Mouse (Mus musculus) heart, embryonic 12.5 days (tissue): Measurements from ENCODE around the gene Cryl1. TPM values are rescaled to one million over a fixed set of nuclear protein-coding genes. Genes with fewer than 3 reads are reported as not detected.

Experiments
- ATAC-seq: fragments of 200-750 bp; cut with Nextera tagmentation; 2 replicates; pipeline ENCODE4 v1.8.0; 2017; ENCODE audit warnings: moderate TSS enrichment, moderate library complexity; ENCODE audit not compliant: insufficient number of reproducible peaks, low FRiP score
- H3K27ac ChIP-seq: fragments of 300-500 bp; sonication (generic); 2 replicates; pipeline ENCODE4 v1.5.1; 2016; ENCODE audit warnings: mild to moderate bottlenecking, moderate library complexity; ENCODE audit not compliant: poor library complexity, severe bottlenecking
- H3K27me3 ChIP-seq: fragments of 300-500 bp; sonication (generic); replicated peaks from 2 replicates; pipeline ENCODE4 v1.6.1; 2016; ENCODE audit warnings: mild to moderate bottlenecking, moderate library complexity
- H3K36me3 ChIP-seq: fragments of 300-500 bp; sonication (generic); 2 replicates; pipeline ENCODE4 v1.6.1; 2016; ENCODE audit warnings: mild to moderate bottlenecking, moderate library complexity
- H3K4me1 ChIP-seq: fragments of 300-500 bp; sonication (generic); replicated peaks from 2 replicates; pipeline ENCODE4 v1.6.1; 2016; ENCODE audit warnings: mild to moderate bottlenecking
- H3K4me2 ChIP-seq: fragments of 300-500 bp; sonication (generic); 2 replicates; pipeline ENCODE4 v1.6.1; 2016; ENCODE audit warnings: mild to moderate bottlenecking, moderate library complexity
- H3K4me3 ChIP-seq: fragments of 300-500 bp; sonication (generic); 2 replicates; pipeline ENCODE4 v1.5.1; 2016; ENCODE audit warnings: mild to moderate bottlenecking
- H3K9ac ChIP-seq: fragments of 300-500 bp; sonication (generic); 2 replicates; pipeline ENCODE4 v1.6.1; 2016; ENCODE audit warnings: mild to moderate bottlenecking, moderate library complexity
- H3K9me3 ChIP-seq: fragments of 300-500 bp; sonication (generic); replicated peaks from 2 replicates; pipeline ENCODE4 v1.6.1; 2016; ENCODE audit warnings: mild to moderate bottlenecking, moderate library complexity
- WGBS: fragments of 180-500 bp; shearing (Covaris S2); methylation state at CpG from one replicate; pipeline ENCODE4 v1.1.7; 2016; 5-methylcytosine and 5-hydroxymethylcytosine counted together
- polyA plus RNA-seq: library from polyadenylated mRNA; unstranded; fragments of >200 nt; fragmentation: Nextera tagmentation; extraction: Ambion mirVana; gene quantifications from 2 replicates; pipeline ENCODE4 v1.2.1, GENCODE M21; 2016

Cryl1 gene
- polyA plus RNA-seq, 1 experiment from 2014 or later: 12.1 TPM

DNA sequence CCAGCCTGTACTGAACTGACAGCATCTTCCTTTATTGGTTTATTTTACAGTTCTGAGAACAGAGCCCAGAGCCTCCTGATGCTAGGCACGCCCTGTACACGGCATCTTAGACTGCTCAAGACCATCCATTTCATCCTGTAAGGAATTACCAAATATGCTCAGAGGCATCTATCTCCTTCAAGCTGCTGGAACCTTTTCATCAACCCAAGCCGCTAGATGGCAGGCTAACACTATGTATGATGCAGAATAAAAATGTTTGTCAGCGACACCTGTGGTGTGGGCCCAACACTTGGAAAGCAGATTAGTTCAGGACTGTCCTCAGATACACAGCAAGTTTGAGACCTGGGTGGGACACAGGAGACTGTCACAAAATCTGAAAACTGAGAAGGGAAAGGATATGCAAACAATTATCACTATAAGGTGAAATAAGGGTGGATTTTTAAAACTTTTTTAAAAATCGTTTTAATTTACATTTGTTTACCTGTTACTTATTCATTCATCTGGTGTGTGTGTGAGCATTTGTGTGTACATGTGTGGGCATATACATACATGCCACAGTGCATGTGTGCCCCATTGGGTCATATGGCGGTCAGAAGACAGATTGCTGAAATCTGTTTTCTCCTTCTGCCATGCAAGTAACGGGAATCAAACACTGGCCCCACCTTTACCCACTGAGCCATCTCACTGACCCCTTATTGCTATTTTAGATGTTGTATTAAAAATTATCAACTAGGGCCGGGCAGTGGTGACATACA is 25.8 kb downstream of the Cryl1 start:
- 42% methylated on average over 8 of the region's 8 CpGs for WGBS
- no peak overlapping the region for H3K4me2 ChIP-seq
- no peaks in the 10 kb centered on the region; the same call in 1 of the 2 replicates for H3K27me3 ChIP-seq
- no peak overlapping the region for H3K27ac ChIP-seq
- H3K4me3 ChIP-seq: no peak overlapping the region
- no peak overlapping the region for H3K9ac ChIP-seq
- no peak for ATAC-seq
- H3K36me3 ChIP-seq: no peaks in the 10 kb centered on the region
- no peaks in the 10 kb centered on the region for H3K4me1 ChIP-seq
- H3K9me3 ChIP-seq: no peaks in the 10 kb centered on the region

- Histone ChIP-seq H3K4me3 (no peak overlapping the region), H3K36me3 (no peaks in the 10 kb centered on the region), H3K27me3 (no peaks in the 10 kb centered on the region; the same call in 1 of the 2 replicates), H3K9me3 (no peaks in the 10 kb centered on the region), H3K4me1 (no peaks in the 10 kb centered on the region), H3K4me2 (no peak overlapping the region), H3K27ac (no peak overlapping the region), H3K9ac (no peak overlapping the region)
- WGBS: 72% methylated on average over 4 of the region's 4 CpGs
- ATAC-seq: no peak
Observed at GRCm38 (mm10) chr14:57367327-57367726, 31.0 kb downstream of the Cryl1 start.

- Histone ChIP-seq H3K9me3 (no peaks in the 10 kb centered on the region), H3K9ac (no peak overlapping the region), H3K4me3 (no peak overlapping the region), H3K27me3 (peaks cover 4% of the 10 kb centered on the region), H3K27ac (no peak overlapping the region), H3K4me2 (no peak overlapping the region), H3K36me3 (no peaks in the 10 kb centered on the region), H3K4me1 (no peaks in the 10 kb centered on the region)
- ATAC-seq: no peak
- 66% methylated on average over 5 of the region's 5 CpGs for WGBS
Observed at GRCm38 (mm10) chr14:57366724-57367123, 31.6 kb downstream of the Cryl1 start.

DNA sequence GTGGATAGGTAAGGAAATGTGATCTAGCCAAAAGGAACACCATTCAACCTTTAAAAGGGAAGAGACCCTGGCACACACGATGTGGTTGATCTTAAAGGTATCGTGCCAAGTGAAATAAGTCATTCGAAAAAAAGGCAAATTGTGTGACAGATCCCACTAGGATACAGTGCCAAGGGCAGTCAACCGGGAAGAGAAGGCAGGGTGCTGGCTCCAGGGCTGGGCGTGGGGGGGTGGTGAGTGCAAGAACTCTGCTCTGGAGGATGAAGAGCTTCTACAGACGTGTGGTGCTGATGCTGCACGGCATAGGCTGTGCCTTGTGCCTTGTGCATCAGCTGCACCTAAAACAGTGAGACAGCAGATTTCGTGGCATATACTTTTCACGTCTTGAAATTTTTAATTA is 33.0 kb downstream of the Cryl1 start:
- no peak overlapping the region for H3K4me2 ChIP-seq
- peaks cover 10% of the 10 kb centered on the region for H3K27me3 ChIP-seq
- H3K4me1 ChIP-seq: no peaks in the 10 kb centered on the region
- no peaks in the 10 kb centered on the region for H3K36me3 ChIP-seq
- 78% methylated on average over 9 of the region's 9 CpGs for whole genome bisulfite sequencing
- no peak overlapping the region for H3K9ac ChIP-seq
- no peaks in the 10 kb centered on the region for H3K9me3 ChIP-seq
- H3K4me3 ChIP-seq: no peak overlapping the region
- H3K27ac ChIP-seq: no peak overlapping the region
- ATAC-seq: no peak

- Histone ChIP-seq H3K4me2 (no peak overlapping the region), H3K4me3 (no peak overlapping the region), H3K36me3 (no peaks in the 10 kb centered on the region), H3K27ac (no peak overlapping the region), H3K27me3 (peaks cover 11% of the 10 kb centered on the region), H3K9me3 (no peaks in the 10 kb centered on the region), H3K9ac (no peak overlapping the region), H3K4me1 (no peaks in the 10 kb centered on the region)
- 80% methylated on average over 6 of the region's 6 CpGs for WGBS
- no peak for ATAC-seq
Observed at GRCm38 (mm10) chr14:57363833-57364232, 34.5 kb downstream of the Cryl1 start.

DNA sequence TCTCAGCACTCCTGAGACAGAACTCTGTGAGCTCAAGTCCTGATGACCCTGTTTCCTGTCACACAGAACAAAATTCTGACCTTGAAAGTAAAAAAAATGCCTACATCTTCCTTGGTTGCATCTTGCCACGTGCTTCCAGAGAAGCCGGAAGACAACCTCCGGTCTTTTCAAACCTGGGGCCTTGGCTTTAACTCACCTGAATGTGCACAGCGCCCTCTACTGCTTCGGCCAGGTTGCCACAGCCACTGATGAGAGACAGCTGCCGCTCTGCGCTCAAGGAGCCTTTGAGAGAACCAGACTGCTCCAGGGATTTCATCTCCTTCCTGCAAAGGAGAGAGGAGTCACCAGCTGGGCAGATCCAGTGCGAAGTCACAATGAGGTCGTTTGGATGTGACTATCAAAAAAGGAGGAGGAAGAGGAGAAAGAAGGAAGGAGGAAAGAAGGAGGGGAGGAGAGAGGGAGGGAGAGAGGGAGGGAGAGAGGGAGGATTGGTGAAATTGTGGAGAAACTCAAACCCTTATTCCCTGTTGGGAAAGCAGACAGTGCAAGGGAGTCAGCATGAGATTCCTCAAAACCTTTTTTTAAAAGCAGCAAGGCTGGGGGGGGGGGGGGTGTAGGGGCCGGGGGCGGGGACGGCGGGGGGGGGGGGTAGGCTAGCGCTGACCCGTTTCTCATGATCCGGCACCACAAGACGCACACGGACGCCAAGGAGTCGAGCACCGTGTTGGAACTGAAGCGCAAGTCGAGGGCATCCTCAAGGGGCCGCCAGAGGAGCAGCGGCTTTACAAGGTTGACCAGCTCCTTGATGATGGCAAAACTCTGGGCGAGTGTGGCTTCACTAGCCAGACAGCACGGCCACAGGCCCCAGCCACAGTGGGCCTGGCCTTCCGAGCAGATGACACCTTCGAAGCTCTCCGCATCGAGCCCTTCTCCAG is 35.3 kb downstream of the Cryl1 start:
- Histone ChIP-seq H3K4me2 (peak overlapping the region; percentile 56), H3K27me3 (peaks cover 11% of the 10 kb centered on the region), H3K36me3 (no peaks in the 10 kb centered on the region), H3K27ac (no peak overlapping the region), H3K4me1 (no peaks in the 10 kb centered on the region), H3K9ac (no peak overlapping the region), H3K4me3 (no peak overlapping the region), H3K9me3 (no peaks in the 10 kb centered on the region)
- ATAC-seq: no peak
- WGBS: 18% methylated on average over 27 of the region's 31 CpGs

GRCm38 (mm10) chr14:57357030-57357429 is 41.3 kb downstream of the Cryl1 start:
- no peaks in the 10 kb centered on the region for H3K9me3 ChIP-seq
- peaks cover 11% of the 10 kb centered on the region for H3K27me3 ChIP-seq
- H3K4me2 ChIP-seq: no peak overlapping the region
- 69% methylated on average over 5 of the region's 5 CpGs for WGBS
- H3K4me3 ChIP-seq: no peak overlapping the region
- no peak overlapping the region for H3K27ac ChIP-seq
- no peak overlapping the region for H3K9ac ChIP-seq
- no peak for ATAC-seq
- H3K4me1 ChIP-seq: no peaks in the 10 kb centered on the region
- H3K36me3 ChIP-seq: no peaks in the 10 kb centered on the region

GRCm38 (mm10) chr14:57351521-57352235 is 46.7 kb downstream of the Cryl1 start:
- no peak overlapping the region for H3K4me2 ChIP-seq
- no peak overlapping the region for H3K4me3 ChIP-seq
- no peak overlapping the region for H3K27ac ChIP-seq
- H3K36me3 ChIP-seq: no peaks in the 10 kb centered on the region
- H3K4me1 ChIP-seq: peaks cover 8% of the 10 kb centered on the region; the same call in 1 of the 2 replicates
- 88% methylated on average over 7 of the region's 7 CpGs for WGBS
- H3K27me3 ChIP-seq: no peaks in the 10 kb centered on the region
- H3K9ac ChIP-seq: no peak overlapping the region
- no peaks in the 10 kb centered on the region for H3K9me3 ChIP-seq
- ATAC-seq: no peak

GRCm38 (mm10) chr14:57349955-57350354 is 48.4 kb downstream of the Cryl1 start:
- 52% methylated on average over 10 of the region's 10 CpGs for WGBS
- no peaks in the 10 kb centered on the region; the same call in 1 of the 2 replicates for H3K9me3 ChIP-seq
- ATAC-seq: no peak
- no peak overlapping the region for H3K27ac ChIP-seq
- H3K4me1 ChIP-seq: peaks cover 12% of the 10 kb centered on the region; the same call in 1 of the 2 replicates
- no peak overlapping the region for H3K4me2 ChIP-seq
- H3K36me3 ChIP-seq: no peaks in the 10 kb centered on the region
- H3K4me3 ChIP-seq: no peak overlapping the region
- no peaks in the 10 kb centered on the region for H3K27me3 ChIP-seq
- H3K9ac ChIP-seq: no peak overlapping the region

DNA sequence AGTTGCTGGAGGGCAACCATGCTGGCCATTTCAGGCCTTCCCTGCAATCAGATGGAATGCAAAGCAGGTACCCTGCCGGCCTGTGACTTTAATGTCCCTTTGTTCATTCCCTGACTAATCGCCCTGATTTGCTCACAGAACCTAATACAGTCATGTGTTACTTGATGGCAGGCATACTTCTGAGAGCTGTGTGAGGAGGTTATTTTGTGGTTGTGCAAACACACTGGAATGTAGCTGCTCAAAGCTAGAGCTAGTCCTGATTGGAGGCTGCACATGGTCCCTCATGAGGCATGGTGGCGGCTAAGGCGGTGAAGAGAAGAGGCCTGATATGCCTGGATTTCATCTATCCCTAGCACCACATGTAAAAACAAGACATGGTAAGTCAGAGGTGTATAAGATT is 50.2 kb downstream of the Cryl1 start:
- H3K9ac ChIP-seq: no peak overlapping the region
- H3K27ac ChIP-seq: no peak overlapping the region
- H3K9me3 ChIP-seq: no peaks in the 10 kb centered on the region; the same call in 1 of the 2 replicates
- no peak overlapping the region for H3K4me2 ChIP-seq
- 59% methylated on average over 4 of the region's 4 CpGs for WGBS
- H3K4me1 ChIP-seq: peaks cover 29% of the 10 kb centered on the region
- H3K36me3 ChIP-seq: no peaks in the 10 kb centered on the region
- H3K4me3 ChIP-seq: no peak overlapping the region
- no peaks in the 10 kb centered on the region for H3K27me3 ChIP-seq
- ATAC-seq: no peak

- Histone ChIP-seq H3K27me3 (no peaks in the 10 kb centered on the region), H3K4me2 (no peak overlapping the region), H3K4me1 (peaks cover 38% of the 10 kb centered on the region), H3K27ac (no peak overlapping the region), H3K9me3 (no peaks in the 10 kb centered on the region; the same call in 1 of the 2 replicates), H3K36me3 (no peaks in the 10 kb centered on the region), H3K9ac (no peak overlapping the region), H3K4me3 (no peak overlapping the region)
- no peak for ATAC-seq
- 83% methylated on average over 3 of the region's 3 CpGs for whole genome bisulfite sequencing
Observed at GRCm38 (mm10) chr14:57346135-57346534, 52.2 kb downstream of the Cryl1 start.
